Mouse (Mus musculus) heart, adult 9 months (tissue): ENCODE results near the gene Ascl3.

Experiments used
- DNase-seq, 2 experiments: peaks; one replicate each; pipeline ENCODE4 v3.0.0; 2022; ENCODE audit warnings: low spot score in 2 of 2

The Ascl3 gene

DNA sequence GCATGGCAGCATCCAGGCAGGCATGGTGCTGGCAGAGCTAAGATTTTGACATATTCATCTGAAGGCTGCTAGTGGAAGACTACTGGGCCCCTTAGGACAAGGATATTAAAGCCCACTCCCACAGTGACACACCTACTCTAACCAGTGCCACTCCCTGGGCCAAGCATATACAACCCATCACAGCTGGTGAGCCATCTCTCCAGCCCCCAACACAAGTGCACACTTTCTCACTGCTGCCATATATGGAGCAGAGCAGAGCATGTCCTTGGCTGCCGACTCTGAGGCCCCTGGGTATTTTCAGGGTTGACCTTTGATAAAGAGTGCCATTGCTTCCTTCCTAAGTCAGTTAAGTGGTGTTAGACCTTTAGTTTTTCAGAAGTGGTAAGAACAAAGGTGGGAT is 21.5 kb downstream of the Ascl3 start:
- no peak for DNase-seq

DNA sequence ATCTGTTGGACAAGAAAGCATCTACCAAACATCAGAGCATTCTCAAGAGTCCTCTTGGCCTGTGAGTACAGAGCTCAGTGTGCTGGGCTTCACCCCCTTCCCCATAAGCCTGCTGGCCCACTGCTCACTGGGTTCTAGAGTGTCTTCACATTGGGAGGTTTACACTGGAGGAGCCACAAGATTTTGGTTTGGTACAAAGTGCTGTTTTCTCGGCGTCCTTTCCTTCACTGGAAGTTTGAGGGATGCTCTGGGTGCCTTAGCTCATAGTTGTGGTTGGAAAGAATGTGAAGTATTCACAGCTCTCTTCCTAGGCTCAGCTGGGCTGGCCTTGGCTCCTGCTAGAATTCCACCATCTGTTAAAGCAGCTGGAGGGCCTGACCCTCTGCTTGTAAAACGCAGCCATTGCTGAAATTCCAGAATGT is 22.6 kb downstream of the Ascl3 start:
- peak; percentile 77 to 84 for DNase-seq

DNA sequence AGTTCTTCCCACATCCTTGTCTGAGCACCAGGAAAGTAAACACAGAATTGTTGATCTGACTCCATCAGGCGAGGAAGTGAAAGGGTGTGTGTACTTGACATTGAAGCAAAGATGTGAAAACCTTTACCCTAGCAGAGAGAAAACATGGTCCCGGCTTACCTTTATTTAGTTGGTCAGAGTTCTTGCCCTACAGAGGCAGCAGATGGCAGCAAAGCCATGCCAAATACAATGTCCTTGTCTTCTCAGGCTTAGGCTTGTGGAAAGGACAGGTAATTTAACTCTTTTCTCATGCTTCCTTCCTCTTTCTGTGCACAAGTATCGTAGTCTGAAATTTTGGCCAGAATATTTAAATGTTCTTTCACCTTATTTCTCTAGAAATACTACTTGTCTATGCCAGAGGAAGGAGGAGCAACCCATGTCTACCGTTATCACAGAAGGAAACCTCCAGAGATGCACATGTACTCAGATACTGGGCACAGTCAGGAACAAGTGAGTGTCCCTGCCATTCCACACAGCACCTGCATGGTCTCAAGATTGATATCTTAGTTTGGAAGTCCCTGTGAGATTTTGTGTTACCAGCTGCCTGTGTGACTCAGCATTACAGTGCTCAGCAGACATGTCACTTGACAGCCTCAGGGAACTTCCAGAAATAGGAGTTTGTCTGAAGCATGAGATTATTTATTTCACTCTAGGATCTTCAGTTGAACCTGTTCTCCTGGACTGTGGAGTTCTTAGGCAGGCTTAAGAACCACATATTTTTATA is 24.3 kb downstream of the Ascl3 start:
- DNase-seq = peak in 1 of 2 experiments; percentile 42

DNA sequence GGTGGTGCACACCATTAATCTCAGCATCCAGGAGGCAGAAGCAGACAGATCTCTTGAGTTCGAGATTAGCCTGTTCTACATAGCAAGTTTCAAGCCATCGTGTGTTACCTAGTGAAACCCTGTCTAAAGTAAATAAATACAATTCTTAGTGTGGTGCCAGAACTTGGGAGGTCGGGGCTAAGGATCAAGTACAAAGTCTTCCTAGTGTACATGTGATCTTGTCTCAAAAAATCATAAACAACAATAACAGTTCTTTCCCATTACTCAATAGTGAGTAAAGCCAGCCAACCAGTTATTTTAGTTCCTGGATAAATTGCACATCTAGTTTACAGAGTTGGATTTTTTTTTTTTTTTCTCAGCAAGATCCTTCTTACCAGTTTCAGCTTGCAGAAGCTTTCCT is 27.1 kb downstream of the Ascl3 start:
- DNase-seq = no peak

DNA sequence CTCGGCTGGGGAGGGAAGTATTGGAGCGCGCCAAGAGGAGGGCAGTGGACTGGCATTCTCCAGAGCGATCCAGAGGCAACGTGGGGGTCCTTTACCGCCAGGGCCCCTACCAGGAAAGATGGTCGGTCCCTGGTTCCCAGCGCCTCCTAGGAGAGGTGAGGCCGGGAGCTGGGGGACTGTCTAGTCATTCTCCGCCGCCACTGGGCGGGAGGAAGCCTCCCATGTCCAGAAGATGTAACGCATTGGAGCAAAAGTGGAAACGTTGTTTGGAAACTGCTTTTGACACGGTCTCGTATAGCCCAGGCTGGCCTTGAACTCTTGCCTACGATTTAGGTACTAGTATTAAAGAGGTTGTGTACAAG is 27.5 kb downstream of the Ascl3 start:
- DNase-seq = no peak

DNA sequence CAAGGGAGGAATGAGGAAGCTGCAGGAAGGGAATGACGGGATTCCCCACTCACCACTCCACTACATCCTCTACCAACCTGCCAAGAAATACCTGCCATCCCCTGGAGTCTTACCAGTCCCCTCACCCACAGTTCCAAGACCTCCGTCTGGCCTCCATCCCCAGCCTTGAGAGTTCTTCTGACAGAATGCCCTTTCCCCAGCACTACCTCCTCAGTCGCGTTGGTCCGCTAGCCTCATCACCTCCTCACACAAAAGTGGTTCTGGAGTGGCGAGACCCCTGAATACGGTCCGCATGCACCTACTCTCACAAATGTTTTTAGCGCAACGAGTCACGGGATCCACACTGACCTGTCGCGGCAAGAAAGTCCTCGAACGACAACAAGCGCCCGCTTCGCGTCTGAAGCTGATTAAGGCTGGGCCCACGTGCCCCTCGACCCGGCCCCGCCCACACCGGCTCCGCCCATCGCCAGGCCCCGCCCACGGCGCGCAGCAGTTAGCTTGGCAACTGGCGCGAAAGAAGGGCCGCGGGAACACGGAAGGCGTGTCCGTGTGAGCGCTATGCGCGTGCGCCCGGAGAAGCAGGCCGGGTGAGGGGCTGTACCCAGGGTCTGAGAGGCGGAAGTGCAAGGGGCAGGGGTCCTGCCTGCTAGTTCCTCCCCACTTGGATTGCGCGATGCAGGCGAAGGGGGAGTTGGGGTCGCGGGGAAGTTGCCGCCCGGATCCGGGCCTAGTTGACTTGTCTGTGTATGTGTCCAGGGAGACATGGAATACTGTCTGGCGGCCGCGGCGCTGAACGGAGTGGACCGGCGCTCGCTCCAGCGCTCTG is 28.1 kb downstream of the Ascl3 start, which contains the start of the genes St5 and Akip1:
TSS of gene St5 (minus strand) at position 416 of the 826 bp plus-strand sequence.
TSS of gene Akip1 (plus strand) at position 501 of the 826 bp plus-strand sequence.
- DNase-seq = peak; percentile 93 to 95

DNA sequence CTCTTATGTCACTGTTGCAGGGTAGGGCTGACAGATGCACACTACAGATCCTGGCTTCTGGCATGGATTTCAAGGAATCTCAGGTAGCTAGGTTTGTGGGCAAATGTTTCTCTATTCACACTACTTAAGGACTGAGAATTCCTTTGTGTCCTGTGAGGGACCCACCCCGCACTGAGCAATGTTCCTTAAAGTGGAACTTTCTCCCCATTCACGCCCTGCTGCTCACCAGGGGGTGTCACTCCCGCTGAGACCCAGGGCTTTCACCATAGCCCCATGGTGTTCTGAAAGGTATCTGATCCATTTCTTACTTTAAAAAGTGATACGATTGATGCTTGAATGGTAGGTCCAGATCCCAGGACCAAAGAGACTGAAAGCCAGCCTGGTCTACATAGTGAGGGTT is 28.8 kb downstream of the Ascl3 start:
- DNase-seq = no peak

DNA sequence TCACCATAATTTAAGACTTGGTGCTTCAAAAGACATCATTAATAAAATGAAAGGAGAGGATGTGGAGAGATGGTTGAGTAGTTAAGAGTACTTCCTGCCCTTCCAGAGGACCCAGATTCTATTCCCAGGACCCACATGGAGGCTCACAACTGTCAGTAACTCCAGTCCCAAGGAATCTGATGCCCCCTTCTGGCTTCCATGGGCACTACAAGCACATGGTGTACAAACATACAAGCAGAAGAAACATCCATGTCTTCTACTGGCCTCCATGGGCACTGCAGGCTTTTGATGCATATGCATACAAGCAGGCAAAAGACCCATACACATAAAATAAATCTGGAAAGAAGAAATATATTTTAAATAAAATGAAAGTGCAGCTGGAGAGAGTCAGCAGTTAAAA is 31.3 kb downstream of the Ascl3 start:
- no peak for DNase-seq

DNA sequence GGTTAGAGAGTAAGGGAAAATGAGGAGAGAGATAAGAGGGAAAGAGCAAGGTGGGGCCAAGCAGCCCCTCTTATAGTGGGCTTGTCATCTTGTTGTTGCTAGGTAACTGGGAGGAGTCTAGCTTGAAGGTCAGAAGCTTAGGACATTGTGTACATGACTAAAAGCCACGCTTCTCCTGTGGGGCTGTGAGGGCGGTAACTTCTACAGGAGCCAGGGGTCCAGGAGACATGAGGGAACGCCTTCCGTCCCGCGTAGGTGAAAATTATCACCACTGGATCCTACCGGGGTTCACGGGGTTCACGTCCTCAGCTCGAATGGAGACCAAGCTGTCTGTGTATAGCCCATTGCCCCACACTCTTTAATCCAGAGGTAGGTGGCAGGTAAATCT is 36.2 kb downstream of the Ascl3 start:
- no peak for DNase-seq

DNA sequence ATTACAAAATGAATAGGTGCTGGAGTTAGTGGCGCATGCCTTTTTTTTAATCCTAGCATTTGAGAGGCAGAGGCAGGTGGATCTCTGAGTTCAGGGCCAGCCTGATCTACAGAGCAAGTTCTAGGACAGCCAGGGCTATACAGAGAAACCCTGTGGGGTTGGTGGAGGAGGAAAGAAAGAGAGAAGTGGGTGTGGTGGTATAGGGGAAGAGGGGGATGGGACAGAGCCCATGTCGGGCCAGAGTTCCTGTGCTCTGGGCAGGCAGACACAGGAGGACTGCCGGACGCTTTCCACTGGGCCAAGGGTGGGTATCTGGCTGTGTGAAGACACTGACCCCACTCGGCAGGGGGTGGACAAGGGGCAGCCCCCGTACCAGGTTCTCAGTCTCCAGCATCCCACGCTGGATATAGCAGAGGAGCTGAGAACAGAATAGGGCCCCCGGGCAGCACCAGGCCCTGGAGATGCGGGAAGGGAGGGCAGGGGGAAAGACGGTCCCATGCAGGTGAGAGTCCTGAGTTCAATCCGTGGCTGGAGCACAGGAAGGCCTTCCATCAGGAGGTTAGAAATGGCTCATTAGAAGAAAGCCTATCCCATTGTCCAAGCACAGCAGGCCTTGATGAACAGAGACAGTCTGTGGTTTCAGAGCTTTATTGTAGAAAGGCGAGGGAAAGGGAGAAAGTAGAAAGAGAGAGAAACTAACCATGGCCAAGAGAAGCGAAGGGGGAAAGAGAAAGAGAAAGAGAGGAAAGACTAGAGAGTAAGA is 36.8 kb downstream of the Ascl3 start:
- no peak for DNase-seq

DNA sequence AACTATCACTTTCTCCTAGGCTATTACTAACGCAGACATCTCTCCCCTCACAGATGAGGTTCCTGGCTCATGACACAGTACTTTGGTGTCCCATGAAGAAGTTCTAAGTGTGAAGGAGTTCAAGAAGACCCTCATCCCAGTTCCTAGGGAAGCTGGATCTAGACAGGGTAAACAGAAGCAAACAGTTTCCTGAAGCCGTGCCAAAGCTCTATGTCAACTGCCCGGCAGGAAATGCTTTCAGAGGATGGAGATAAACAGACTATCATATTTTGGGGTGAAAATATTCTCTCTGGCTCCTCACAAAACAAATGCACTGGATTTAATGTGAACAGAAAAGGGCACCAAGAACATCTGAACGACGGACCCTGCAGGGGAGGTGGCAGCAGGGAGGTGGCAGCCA is 40.6 kb downstream of the Ascl3 start:
- DNase-seq = no peak

DNA sequence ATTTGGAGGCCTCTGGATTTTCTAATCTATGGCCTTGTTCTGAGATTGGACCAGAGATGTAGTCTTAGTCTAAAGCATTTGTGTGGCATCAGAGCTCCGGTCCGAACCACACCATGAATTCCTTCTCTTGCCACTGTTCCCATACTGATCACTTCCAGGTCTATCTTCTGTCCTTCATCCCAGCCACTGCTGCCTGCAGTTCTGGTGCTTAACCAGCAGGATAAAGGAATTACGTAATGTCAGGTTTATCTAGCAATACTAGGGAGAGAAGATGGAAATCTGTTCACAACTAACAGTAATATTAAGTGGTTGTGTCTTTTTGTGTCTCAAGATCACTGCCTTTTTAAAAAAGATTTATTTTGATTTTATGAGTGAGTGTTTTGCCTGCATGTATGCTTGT is 41.4 kb downstream of the Ascl3 start:
- no peak for DNase-seq

DNA sequence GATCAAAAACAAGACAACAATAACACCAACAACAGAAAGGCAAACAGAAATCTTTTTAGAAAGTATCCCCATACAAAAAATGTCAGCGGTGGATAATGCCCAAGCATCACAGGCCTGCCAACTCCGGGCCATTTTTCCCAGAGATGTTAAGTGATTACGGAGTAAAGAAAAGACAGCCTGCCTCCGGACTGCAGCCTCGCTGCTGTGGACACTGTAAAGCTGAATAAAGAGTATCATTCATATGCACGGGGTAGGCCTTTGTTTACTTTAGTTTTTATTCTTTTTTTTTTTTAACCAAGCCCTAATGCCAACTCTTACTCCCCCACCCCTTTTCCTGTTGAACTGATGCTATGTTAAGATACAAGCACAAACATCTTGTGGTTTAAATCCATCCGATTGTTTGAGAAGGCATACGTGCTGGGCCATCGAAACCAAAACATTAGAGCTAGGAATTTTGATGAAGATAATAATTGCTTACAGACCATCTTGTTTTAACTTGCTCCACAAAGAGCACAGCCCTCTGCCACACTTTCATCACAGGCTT is 44.9 kb downstream of the Ascl3 start:
- DNase-seq = no peak

DNA sequence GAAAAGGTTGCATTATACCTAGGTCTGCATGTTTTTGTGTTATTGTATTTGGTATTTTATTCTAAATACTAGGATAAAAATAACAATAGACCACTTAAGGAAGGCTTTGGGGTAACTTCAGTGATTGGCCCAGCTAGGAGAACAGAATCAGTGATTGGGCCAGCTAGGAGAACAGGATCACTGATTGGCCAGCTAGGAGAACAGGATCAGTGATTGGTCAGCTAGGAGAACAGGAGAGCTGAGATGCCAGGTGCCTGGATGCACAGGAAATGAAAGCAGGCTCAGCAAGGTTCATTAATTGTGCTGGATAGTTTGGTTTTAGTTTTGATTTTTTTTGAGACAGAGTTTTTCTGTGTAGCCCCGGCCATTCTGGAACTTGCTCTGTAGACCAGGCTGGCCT is 50.6 kb downstream of the Ascl3 start:
- no peak for DNase-seq

DNA sequence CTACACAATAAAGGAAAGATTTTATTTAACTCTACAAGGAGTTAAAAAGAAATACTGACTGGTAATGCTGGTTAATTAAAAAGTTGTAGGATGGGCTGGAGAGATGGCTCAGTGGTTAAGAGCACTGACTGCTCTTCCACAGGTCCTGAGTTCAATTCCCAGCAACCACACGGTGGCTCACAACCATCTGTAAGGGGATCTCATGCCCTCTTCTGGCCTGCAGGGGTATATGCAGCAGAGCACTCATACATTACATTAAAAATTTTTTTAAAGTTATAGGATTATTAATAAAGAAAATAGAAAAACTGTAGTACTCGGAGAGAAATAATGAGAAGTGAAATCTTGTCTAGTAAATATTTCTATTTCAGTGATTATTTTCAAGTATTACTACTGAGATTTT is 51.2 kb downstream of the Ascl3 start:
- no peak for DNase-seq
